Mouse (Mus musculus) cerebellum, adult 2 months (tissue): ENCODE results near the gene Gpr156. TPM values are rescaled to one million over a fixed set of nuclear protein-coding genes. Genes with fewer than 3 reads are reported as not detected.
"Not testable (repeated sequence)": the region's sequence is repeated elsewhere in the genome, so short reads cannot be mapped to it uniquely, and the experiment has no call there.

Source experiments
- DNase-seq, 2 experiments: peaks; one replicate each; pipeline ENCODE4 v3.0.0; 2021
- H3K27ac ChIP-seq: fragments of 200-500 bp; 2 replicates; pipeline ENCODE4 v1.5.1; 2012; ENCODE audit warnings: low read length, control low read depth, inconsistent platforms; ENCODE audit not compliant: insufficient read depth
- H3K27me3 ChIP-seq: fragments of 200-500 bp; 2 replicates; pipeline ENCODE4 v1.6.1; 2012; ENCODE audit warnings: inconsistent platforms, mild to moderate bottlenecking, low read length, moderate library complexity; ENCODE audit not compliant: control insufficient read depth, insufficient read depth
- H3K4me1 ChIP-seq: fragments of 200-500 bp; 2 replicates; pipeline ENCODE4 v1.6.1; 2011; ENCODE audit warnings: low read length; ENCODE audit not compliant: control insufficient read depth, insufficient read depth
- H3K4me3 ChIP-seq: fragments of 200-500 bp; replicated peaks from 2 replicates; pipeline ENCODE3; 2011; ENCODE audit warnings: mild to moderate bottlenecking, low read depth, low read length, control low read depth; ENCODE audit not compliant: insufficient read depth
- CTCF ChIP-seq: fragments of 200-500 bp; IDR thresholded peaks from 2 replicates; pipeline ENCODE4 v1.5.1; 2011; ENCODE audit warnings: low read depth, mild to moderate bottlenecking, control low read depth, low read length, moderate library complexity, borderline replicate concordance; ENCODE audit not compliant: insufficient read depth
- POLR2A ChIP-seq: fragments of 200-500 bp; IDR thresholded peaks from 2 replicates; pipeline ENCODE4 v1.6.1; 2011; ENCODE audit warnings: low read length, control low read depth, borderline replicate concordance; ENCODE audit not compliant: insufficient read depth
- WGBS: fragments of 180-500 bp; shearing (Covaris S2); methylation state at CpG from one replicate; pipeline ENCODE4 v1.1.7; 2018; 5-methylcytosine and 5-hydroxymethylcytosine counted together
- polyA plus RNA-seq: library from polyadenylated mRNA; depleted of rRNA; stranded (reverse); fragments of >200 nt; gene quantifications from 2 replicates; pipeline ENCODE4 v1.2.3, GENCODE M21; 2012; rRNA removed

Gpr156 gene
- polyA plus RNA-seq, 1 experiment: 0.54 TPM

DNA sequence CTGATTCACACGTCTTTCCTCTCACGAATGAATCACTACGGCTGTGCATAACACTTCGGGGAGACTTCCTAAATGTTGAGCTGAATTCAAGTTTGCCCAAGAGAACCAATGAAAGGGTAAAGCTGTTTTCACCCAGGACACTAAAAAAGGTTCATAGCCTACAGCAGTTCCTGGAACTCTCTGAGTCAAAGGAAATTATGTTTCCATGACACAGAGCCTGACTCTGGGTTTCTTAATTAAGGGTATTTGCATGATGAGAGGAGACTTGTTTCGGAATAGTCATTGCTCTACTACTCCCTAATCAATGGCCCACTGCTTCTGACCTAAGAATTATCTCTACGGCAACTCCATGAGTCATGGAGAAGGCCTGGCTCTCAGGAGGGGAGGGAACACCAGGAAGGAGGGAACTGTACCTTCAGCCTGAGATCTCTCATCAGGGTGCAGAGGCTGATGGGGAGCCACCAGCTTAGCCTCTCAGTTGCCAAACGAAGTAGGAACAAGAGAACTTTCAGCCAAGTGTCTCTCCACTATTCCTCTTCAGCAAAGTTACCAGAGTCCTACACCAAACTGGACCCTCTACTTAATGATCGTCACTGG lies 100.7 kb downstream of the Gpr156 start:
- Histone ChIP-seq H3K4me3 (no peak overlapping the region), H3K27me3 (no peaks in the 10 kb centered on the region), H3K27ac (no peak overlapping the region), H3K4me1 (no peaks in the 10 kb centered on the region; the same call in 1 of the 2 replicates)
- WGBS: 89% methylated on average over 8 of the region's 8 CpGs
- TF ChIP-seq CTCF (no peak), POLR2A (no peak)
- no peak for DNase-seq

DNA sequence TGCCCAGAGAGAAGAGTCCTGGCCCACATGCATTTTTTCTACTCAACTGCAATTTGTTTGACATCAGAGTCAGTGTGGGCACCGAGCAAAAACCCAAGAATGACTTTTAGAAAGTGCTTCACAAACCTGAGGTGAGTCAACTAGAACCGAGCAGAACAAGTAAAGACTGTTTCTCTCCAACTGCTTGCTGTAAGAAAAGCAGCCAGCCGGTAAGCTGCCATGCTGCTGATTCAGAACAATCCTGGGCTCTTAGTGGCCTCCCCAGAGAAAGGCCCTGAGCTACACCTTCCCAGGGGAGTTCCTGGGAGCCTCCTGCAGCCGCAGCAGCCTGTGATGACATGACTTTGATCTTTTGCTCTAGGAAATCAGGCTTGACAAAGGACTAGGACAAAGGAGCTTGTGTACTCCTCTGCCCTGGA lies 101.7 kb downstream of the Gpr156 start:
- 35% methylated on average over 4 of the region's 4 CpGs for WGBS
- TF ChIP-seq POLR2A (no peak), CTCF (no peak)
- Histone ChIP-seq H3K4me1 (no peaks in the 10 kb centered on the region; the same call in 1 of the 2 replicates), H3K27me3 (no peaks in the 10 kb centered on the region), H3K4me3 (no peak overlapping the region), H3K27ac (no peak overlapping the region)
- no peak for DNase-seq

DNA sequence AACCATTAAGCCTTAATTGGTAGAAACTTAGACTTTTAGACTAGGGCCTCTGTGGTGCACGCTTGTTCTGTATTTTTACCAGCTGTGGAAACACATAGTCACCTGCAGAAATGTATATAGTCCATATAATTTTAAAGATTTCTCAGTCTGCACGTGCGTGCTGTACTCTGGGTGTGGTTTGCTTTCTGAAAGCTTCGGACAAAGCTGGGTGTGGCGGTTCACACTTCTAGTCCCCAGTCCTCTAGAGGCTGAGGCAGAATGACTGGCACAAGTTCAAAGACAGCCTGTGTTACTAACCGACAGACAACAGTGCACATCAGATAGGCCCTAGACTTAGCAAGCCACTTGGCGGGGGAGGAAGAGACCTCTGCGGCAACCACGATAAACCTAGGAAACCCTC lies 116.3 kb downstream of the Gpr156 start:
- H3K27me3 ChIP-seq: no peaks in the 10 kb centered on the region
- WGBS: 80% methylated on average over 9 of the region's 9 CpGs
- no peak for TF ChIP-seq CTCF
- DNase-seq: no peak
- H3K4me1 ChIP-seq: no peaks in the 10 kb centered on the region
- H3K27ac ChIP-seq: no peak overlapping the region
- H3K4me3 ChIP-seq: no peak overlapping the region

DNA sequence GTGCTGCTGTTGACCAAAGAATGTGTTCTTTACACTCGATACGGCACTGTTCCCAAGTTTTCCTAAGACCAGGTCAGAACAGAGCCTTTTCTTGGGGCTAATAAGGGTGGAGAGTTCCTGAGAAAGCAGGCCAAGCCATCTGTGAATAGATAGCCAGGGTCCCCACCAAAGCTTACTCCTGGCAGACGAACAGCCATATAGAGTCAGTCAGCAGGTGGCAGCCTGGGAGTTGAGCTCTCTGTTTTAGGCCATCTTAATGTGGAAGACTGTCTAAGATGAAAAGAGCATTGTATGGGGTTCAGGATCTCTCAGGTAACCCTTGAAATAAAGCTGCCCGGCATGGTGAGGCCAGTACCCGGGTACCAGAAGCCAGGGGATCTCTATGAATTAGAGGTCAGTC lies 116.8 kb downstream of the Gpr156 start:
- H3K4me3 ChIP-seq: no peak overlapping the region
- WGBS: 74% methylated on average over 5 of the region's 5 CpGs
- TF ChIP-seq CTCF (no peak), POLR2A (no peak)
- no peak overlapping the region for H3K27ac ChIP-seq
- no peaks in the 10 kb centered on the region for H3K27me3 ChIP-seq
- DNase-seq: no peak
- H3K4me1 ChIP-seq: no peaks in the 10 kb centered on the region

DNA sequence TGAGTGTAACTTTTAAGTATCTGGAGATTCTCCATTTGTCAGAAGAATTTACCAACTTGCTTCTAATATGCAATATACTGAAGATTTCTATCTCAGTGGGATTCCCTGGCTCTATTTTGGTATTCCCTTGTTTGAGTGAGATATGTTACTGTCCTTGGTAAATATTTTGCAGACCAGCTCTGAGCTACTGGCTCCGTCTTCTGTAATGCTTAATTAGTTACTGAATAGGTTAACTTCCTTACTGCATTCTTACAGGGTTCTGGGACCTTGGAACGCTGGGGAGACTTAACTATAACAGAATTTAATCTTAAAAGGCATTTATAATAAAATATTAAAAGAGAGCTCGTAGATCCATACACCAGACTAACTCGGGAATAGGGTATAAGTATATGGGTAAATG lies 121.8 kb downstream of the Gpr156 start:
- H3K27me3 ChIP-seq, DNase-seq, H3K27ac ChIP-seq, H3K4me1 ChIP-seq, H3K4me3 ChIP-seq: not testable (repeated sequence)
- 83% methylated on average over 4 of the region's 4 CpGs for WGBS

DNA sequence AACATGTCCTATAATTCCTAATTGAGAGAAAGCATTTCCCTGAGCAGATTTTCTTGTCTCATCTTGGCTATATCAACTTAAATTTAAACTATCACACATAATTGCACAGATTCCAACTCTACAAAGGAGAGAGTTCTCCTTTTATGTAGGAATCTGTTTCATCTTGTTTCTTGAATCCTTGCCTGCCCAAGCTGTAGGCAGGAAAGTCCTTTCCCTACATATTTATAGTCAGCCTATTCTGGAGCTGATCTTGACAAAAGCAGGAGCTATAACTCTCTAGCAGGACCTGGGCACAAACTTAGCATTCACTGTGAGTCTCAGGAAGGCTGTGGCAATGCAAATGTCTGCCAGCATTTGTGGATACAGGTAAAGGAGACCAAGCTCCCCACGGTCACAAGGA lies 125.9 kb downstream of the Gpr156 start:
- H3K27me3 ChIP-seq: no peaks in the 10 kb centered on the region
- no peak for DNase-seq

DNA sequence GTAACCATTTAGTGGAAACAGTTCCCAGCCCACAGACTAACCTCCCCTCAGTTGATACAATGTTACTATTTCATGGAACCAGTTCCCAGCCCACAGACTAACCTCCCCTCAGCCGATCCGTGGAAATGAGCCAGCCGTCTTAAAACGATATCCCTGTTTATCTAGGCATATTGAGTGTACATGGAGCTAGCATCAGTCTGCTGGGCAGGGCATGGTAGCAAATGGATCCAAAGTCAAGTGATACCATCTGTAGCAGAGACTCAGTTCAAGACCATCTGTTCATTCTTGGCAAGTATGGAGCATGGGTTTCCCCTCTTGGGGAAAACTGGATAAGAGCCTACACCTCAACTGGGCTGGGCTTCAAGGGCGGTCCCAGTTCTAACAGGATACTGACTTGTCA lies 128.3 kb downstream of the Gpr156 start:
- Histone ChIP-seq H3K4me1 (no peaks in the 10 kb centered on the region), H3K27me3 (no peaks in the 10 kb centered on the region), H3K27ac (no peak overlapping the region), H3K4me3 (no peak overlapping the region)
- WGBS: 7% methylated on average over 5 of the region's 5 CpGs
- TF ChIP-seq POLR2A: no peak
- TF ChIP-seq CTCF: no peak
- peak; percentile 58 to 87 for DNase-seq

More for the DNA sequence above, 125.9 kb downstream of the Gpr156 start:
- Histone ChIP-seq H3K4me1 (no peaks in the 10 kb centered on the region), H3K27ac (no peak overlapping the region), H3K4me3 (no peak overlapping the region)
- WGBS: 96% methylated on average over 1 of the region's 1 CpGs
- TF ChIP-seq POLR2A (no peak), CTCF (no peak)

DNA sequence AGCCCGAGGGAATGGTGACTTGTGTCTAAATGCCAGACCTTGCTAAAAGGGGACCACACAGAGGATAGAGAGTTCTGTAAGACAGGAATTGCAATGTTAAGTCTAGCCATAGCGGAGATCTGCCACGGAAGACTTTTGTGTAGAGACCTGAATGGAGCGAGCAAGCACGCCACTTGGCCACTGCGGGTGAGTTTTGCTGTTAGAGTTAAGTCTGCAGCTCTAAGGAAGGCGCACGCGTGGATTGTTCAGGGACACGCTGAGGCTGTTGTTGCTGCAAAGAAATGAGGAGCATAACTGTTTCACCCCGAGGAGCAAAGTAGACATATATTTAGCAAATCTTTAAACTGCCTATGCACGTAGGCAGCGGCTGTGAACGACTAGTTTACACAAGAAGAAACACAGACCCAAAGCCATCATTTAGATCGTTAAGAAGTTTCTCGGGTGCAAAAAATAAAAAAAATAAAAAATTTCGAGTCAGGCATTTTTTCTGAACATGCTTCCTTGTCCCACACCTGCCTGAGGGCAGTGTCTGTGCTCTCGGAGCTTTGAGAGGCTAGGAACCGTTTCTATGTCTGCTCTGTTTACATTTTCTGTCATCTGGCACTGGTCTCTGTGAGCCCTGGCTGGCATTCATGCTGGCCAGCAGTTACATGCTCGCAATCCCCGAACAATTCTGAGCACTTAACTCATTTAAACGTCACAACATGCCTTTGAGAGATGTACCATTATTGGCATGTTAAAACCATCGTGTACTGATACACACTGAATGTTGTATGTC lies 131.7 kb downstream of the Gpr156 start:
- Histone ChIP-seq H3K4me1 (no peaks in the 10 kb centered on the region), H3K27ac (no peak overlapping the region), H3K4me3 (peak overlapping the region; percentile 2), H3K27me3 (no peaks in the 10 kb centered on the region)
- no peak for DNase-seq
- TF ChIP-seq POLR2A: no peak
- TF ChIP-seq CTCF: no peak
- WGBS: 42% methylated on average over 23 of the region's 23 CpGs

Other genes starting within 250 kb of the Gpr156 start
- gene Fstl1, start 139.6 kb upstream of the Gpr156 start, polyA plus RNA-seq: 26.9 and 35.2 TPM in 2 replicates
- 0.15 and 0.21 TPM in 2 replicates for gene Gm36028, start 55.4 kb upstream of the Gpr156 start, polyA plus RNA-seq
- gene Lrrc58, start 48.1 kb upstream of the Gpr156 start, polyA plus RNA-seq: 30.7 and 32.8 TPM in 2 replicates
- 46.3 and 48.7 TPM in 2 replicates for gene Gsk3b, start 172.5 kb downstream of the Gpr156 start, polyA plus RNA-seq